In genomic region chrX:7645349-7645748, GRCm38 (mm10) we compare ENCODE assay signal across 9 mouse cellular contexts. TPM values are rescaled to one million over a fixed set of nuclear protein-coding genes. Genes with fewer than 3 reads are reported as not detected.
DNase-seq lines count a peak whose midpoint lies in the region; ATAC-seq and TF ChIP-seq lines count a peak whose summit lies in the region.
"Had no signal": no experiment of that assay in that cellular context is flagged by ENCODE, and none has a peak within 500 bp of the region (broad histone marks: within the 10 kb centered on the region; RNA-seq: fewer than 3 reads in every experiment).

No protein-coding gene starts in this region.

- no peak for TF ChIP-seq POLR2A in myocyte (IDR thresholded peaks at IDR 0.05; ENCODE audit: insufficient read length, low read depth)

- H3K4me1 ChIP-seq in forebrain, postnatal 0 days (ENCODE audit: insufficient read depth) = no peaks in the 10 kb centered on the region
- peaks cover 4% of the 10 kb centered on the region; the same call in 1 of the 2 replicates for H3K4me1 ChIP-seq in forebrain, embryonic 12.5 days

- H3K4me3 ChIP-seq in forebrain, postnatal 0 days (ENCODE audit: low read depth, low read length) = no peak overlapping the region
- no peak overlapping the region for H3K4me3 ChIP-seq in forebrain, embryonic 12.5 days (replicated peaks)
- no peak overlapping the region for H3K4me3 ChIP-seq in myocyte
- H3K4me3 ChIP-seq: liver, embryonic 15.5 days had no signal

- ATAC-seq in forebrain, postnatal 0 days = no peak
- no peak for ATAC-seq in forebrain, embryonic 12.5 days (ENCODE audit: low FRiP score)

- H3K27ac ChIP-seq in forebrain, postnatal 0 days (ENCODE audit: low read depth, low read length) = no peak overlapping the region
- no peak overlapping the region for H3K27ac ChIP-seq in forebrain, embryonic 12.5 days
- H3K27ac ChIP-seq: liver, embryonic 15.5 days had no signal

- WGBS in forebrain, postnatal 0 days = 18% methylated on average over 5 of the region's 5 CpGs
- WGBS in forebrain, embryonic 12.5 days = 17% methylated on average over 5 of the region's 5 CpGs

- H3K27me3 ChIP-seq in forebrain, postnatal 0 days (ENCODE audit: insufficient read depth, low read length) = no peaks in the 10 kb centered on the region
- no peaks in the 10 kb centered on the region for H3K27me3 ChIP-seq in forebrain, embryonic 12.5 days
- H3K27me3 ChIP-seq in myocyte (ENCODE audit: control insufficient read depth, insufficient read depth, insufficient read length) = no peaks in the 10 kb centered on the region

- H3K4me2 ChIP-seq in forebrain, postnatal 0 days (ENCODE audit: low read depth) = no peak overlapping the region
- H3K4me2 ChIP-seq in forebrain, embryonic 12.5 days = no peak overlapping the region
- no peak overlapping the region for H3K4me2 ChIP-seq in myocyte (ENCODE audit: low read depth)
- H3K4me2 ChIP-seq: liver, embryonic 15.5 days had no signal

- H3K36me3 ChIP-seq in forebrain, postnatal 0 days (ENCODE audit: insufficient read depth) = peaks cover 2% of the 10 kb centered on the region; the same call in 1 of the 2 replicates
- H3K36me3 ChIP-seq in forebrain, embryonic 12.5 days (replicated peaks) = 0 out of 2 replicates have a peak, but pooled peaks cover 4% of the 10 kb centered on the region
- H3K36me3 ChIP-seq in myocyte (ENCODE audit: control insufficient read depth, insufficient read depth) = no peaks in the 10 kb centered on the region
- H3K36me3 ChIP-seq: liver, embryonic 15.5 days had no signal

- no peak overlapping the region for H3ac ChIP-seq in myocyte (ENCODE audit: control insufficient read depth, insufficient read length)

- no peaks in the 10 kb centered on the region for H3K9me3 ChIP-seq in forebrain, postnatal 0 days (ENCODE audit: low read length)
- no peaks in the 10 kb centered on the region for H3K9me3 ChIP-seq in forebrain, embryonic 12.5 days
- H3K9me3 ChIP-seq: liver, embryonic 15.5 days had no signal

- TF ChIP-seq CTCF in forebrain, postnatal 0 days (IDR thresholded peaks at IDR 0.05; ENCODE audit: low read depth) = peak; percentile 69

- no peak overlapping the region for H3K9ac ChIP-seq in forebrain, postnatal 0 days
- H3K9ac ChIP-seq in forebrain, embryonic 12.5 days = no peak overlapping the region
- H3K9ac ChIP-seq: liver, embryonic 15.5 days had no signal

- H3K79me2 ChIP-seq in myocyte (ENCODE audit: control insufficient read depth, insufficient read depth) = no peaks in the 10 kb centered on the region

- peak; percentile 83 for DNase-seq in forebrain, postnatal 0 days
- peak; percentile 72 for DNase-seq in MEL-GATA-1-ER (ENCODE audit: extremely low read depth, low read depth)
- DNase-seq in cerebellum, adult 9-11 months = peak; percentile 75
- peak; percentile 57 to 67 for DNase-seq in gastrocnemius, postnatal 4 days (ENCODE audit: low spot score in 2 of 2)
- DNase-seq in left cerebral cortex, adult 11 months (ENCODE audit: low spot score) = peak; percentile 66
- peak; percentile 84 for DNase-seq in testis, postnatal 10 days (ENCODE audit: low spot score)

TF ChIP-seq in myocyte, 11 proteins besides CTCF, POLR2A, EP300 and RAD21:
- no peak for TF ChIP-seq SRF (IDR thresholded peaks at IDR 0.05; ENCODE audit: control insufficient read depth, insufficient read length, low read depth)
- TF ChIP-seq REST (IDR thresholded peaks at IDR 0.05; ENCODE audit: insufficient read depth, insufficient read length) = no peak
- TF ChIP-seq USF1 (IDR thresholded peaks at IDR 0.05; ENCODE audit: low read depth) = peak; percentile 93
- no peak for TF ChIP-seq MYOD1 (IDR thresholded peaks at IDR 0.05; ENCODE audit: control insufficient read depth in 1 of 3, insufficient read length in 2 of 3, low read depth in 2 of 3)
- TF ChIP-seq E2F4 (IDR thresholded peaks at IDR 0.05; ENCODE audit: insufficient read depth) = no peak
TF ChIP-seq in myocyte: peak in this region for 1.

RNA-seq across cellular contexts. Expression of gene Syp, which starts 7.1 kb away (rescaled TPM):
- 321 and 330 TPM in 2 replicates for total RNA-seq in forebrain, postnatal 0 days (2014; rRNA removed)
- 190 and 242 TPM in 2 replicates for polyA plus RNA-seq in forebrain, postnatal 0 days (2015; fragmentation: Nextera tagmentation; extraction: Ambion mirVana)
- polyA plus RNA-seq in forebrain, embryonic 12.5 days (2016; fragmentation: Nextera tagmentation; extraction: Ambion mirVana) = 42.0 and 44.8 TPM in 2 replicates
- under 1 TPM; 0.83 to 0.98 TPM for total RNA-seq in gastrocnemius, postnatal 4 days (2021)
- 0.54 TPM for polyA plus RNA-seq in myocyte (2012; fragmentation: generic; extraction: Trizol)

RNA-seq across cellular contexts. Expression of gene Prickle3, which starts 11.7 kb away (rescaled TPM):
- 1.2 TPM in 2 replicates for total RNA-seq in forebrain, postnatal 0 days (2014; rRNA removed)
- 1.0 and 1.5 TPM in 2 replicates for polyA plus RNA-seq in forebrain, postnatal 0 days (2015; fragmentation: Nextera tagmentation; extraction: Ambion mirVana)
- polyA plus RNA-seq in forebrain, embryonic 12.5 days (2016; fragmentation: Nextera tagmentation; extraction: Ambion mirVana) = 2.0 and 2.6 TPM in 2 replicates
- total RNA-seq in gastrocnemius, postnatal 4 days (2021) = 1 to 10 TPM; 8.9 to 9.5 TPM
- polyA plus RNA-seq in myocyte (2012; fragmentation: generic; extraction: Trizol) = 3.8 TPM

RNA-seq across cellular contexts. Expression of gene Plp2, which starts 25.8 kb away (rescaled TPM):
- total RNA-seq in forebrain, postnatal 0 days (2014; rRNA removed) = 15.7 and 24.3 TPM in 2 replicates
- polyA plus RNA-seq in forebrain, postnatal 0 days (2015; fragmentation: Nextera tagmentation; extraction: Ambion mirVana) = 37.3 and 38.3 TPM in 2 replicates
- polyA plus RNA-seq in forebrain, embryonic 12.5 days (2016; fragmentation: Nextera tagmentation; extraction: Ambion mirVana) = 45.5 and 52.0 TPM in 2 replicates
- 100 to 1,000 TPM in 1 of 2 experiments, 10 to 100 TPM in 1; 82.9 to 104 TPM for total RNA-seq in gastrocnemius, postnatal 4 days (2021)
- polyA plus RNA-seq in myocyte (2012; fragmentation: generic; extraction: Trizol) = 294 TPM

RNA-seq across cellular contexts. Expression of gene Magix, which starts 35.7 kb away (rescaled TPM):
- 0.15 TPM in 1 of 2 replicates, not detected in the other for total RNA-seq in forebrain, postnatal 0 days (2014; rRNA removed)
- polyA plus RNA-seq in forebrain, postnatal 0 days (2015; fragmentation: Nextera tagmentation; extraction: Ambion mirVana) = 0.21 and 0.22 TPM in 2 replicates
- 0.09 and 0.19 TPM in 2 replicates for polyA plus RNA-seq in forebrain, embryonic 12.5 days (2016; fragmentation: Nextera tagmentation; extraction: Ambion mirVana)
- 1 to 10 TPM; 1.3 to 1.8 TPM for total RNA-seq in gastrocnemius, postnatal 4 days (2021)
- 0.05 TPM for polyA plus RNA-seq in myocyte (2012; fragmentation: generic; extraction: Trizol)

RNA-seq across cellular contexts. Expression of gene Cacna1f, which starts 38.5 kb away (rescaled TPM):
- total RNA-seq in forebrain, postnatal 0 days (2014; rRNA removed) = 0.10 and 0.23 TPM in 2 replicates
- polyA plus RNA-seq in forebrain, postnatal 0 days (2015; fragmentation: Nextera tagmentation; extraction: Ambion mirVana) = 0.06 and 0.10 TPM in 2 replicates
- not detected in 2 replicates for polyA plus RNA-seq in forebrain, embryonic 12.5 days (2016; fragmentation: Nextera tagmentation; extraction: Ambion mirVana)
- not detected for total RNA-seq in gastrocnemius, postnatal 4 days (2021)
- polyA plus RNA-seq in myocyte (2012; fragmentation: generic; extraction: Trizol) = not detected

Comparison
In these comparisons a context has a peak if more than half of its experiments do, and no peak if none do; other contexts are left out.
1. RNA of gene Syp, which starts 7.1 kb away (polyA plus RNA-seq): 190 to 242 TPM in forebrain, postnatal 0 days and 42.0 to 44.8 TPM in forebrain, embryonic 12.5 days; 0.54 TPM in myocyte (single experiment); every median in the first group is over 10 times any median in the second.
2. Peak in every context shown above with its lines, with median percentiles within 50 percentile points of each other: DNase-seq.